Mouse (Mus musculus) embryonic facial prominence, embryonic 10.5 days (tissue): Measurements from ENCODE around the gene Slc31a1. TPM values are rescaled to one million over a fixed set of nuclear protein-coding genes. Genes with fewer than 3 reads are reported as not detected.

Experiments used
- DNase-seq: peaks from one replicate; pipeline ENCODE4 v3.0.0-alpha.2; 2017; ENCODE audit warnings: low spot score
- H3K27ac ChIP-seq: fragments of 300-500 bp; sonication (generic); replicated peaks from 2 replicates; pipeline ENCODE4 v1.5.1; 2016; ENCODE audit warnings: mild to moderate bottlenecking
- H3K27me3 ChIP-seq: fragments of 300-500 bp; sonication (generic); replicated peaks from 2 replicates; pipeline ENCODE4 v1.6.1; 2016; ENCODE audit warnings: low read depth, mild to moderate bottlenecking; ENCODE audit not compliant: poor library complexity, severe bottlenecking
- H3K36me3 ChIP-seq: fragments of 300-500 bp; sonication (generic); replicated peaks from 2 replicates; pipeline ENCODE4 v1.6.1; 2016; ENCODE audit warnings: mild to moderate bottlenecking, moderate library complexity
- H3K4me1 ChIP-seq: fragments of 300-500 bp; sonication (generic); 2 replicates; pipeline ENCODE4 v1.6.1; 2016
- H3K4me3 ChIP-seq: fragments of 300-500 bp; sonication (generic); 2 replicates; pipeline ENCODE4 v1.5.1; 2016; ENCODE audit warnings: mild to moderate bottlenecking, moderate library complexity
- H3K9me3 ChIP-seq: fragments of 300-500 bp; sonication (generic); 2 replicates; pipeline ENCODE4 v1.6.1; 2016; ENCODE audit warnings: mild to moderate bottlenecking
- WGBS: fragments of 180-500 bp; shearing (Covaris S2); methylation state at CpG from one replicate; pipeline ENCODE4 v1.1.7; 2016; 5-methylcytosine and 5-hydroxymethylcytosine counted together
- polyA plus RNA-seq: library from polyadenylated mRNA; unstranded; fragments of >200 nt; fragmentation: Nextera tagmentation; extraction: Ambion mirVana; gene quantifications from 2 replicates; pipeline ENCODE4 v1.2.1, GENCODE M21; 2016

Slc31a1 gene
- polyA plus RNA-seq, 1 experiment from 2014 or later: 45.5 TPM

DNA sequence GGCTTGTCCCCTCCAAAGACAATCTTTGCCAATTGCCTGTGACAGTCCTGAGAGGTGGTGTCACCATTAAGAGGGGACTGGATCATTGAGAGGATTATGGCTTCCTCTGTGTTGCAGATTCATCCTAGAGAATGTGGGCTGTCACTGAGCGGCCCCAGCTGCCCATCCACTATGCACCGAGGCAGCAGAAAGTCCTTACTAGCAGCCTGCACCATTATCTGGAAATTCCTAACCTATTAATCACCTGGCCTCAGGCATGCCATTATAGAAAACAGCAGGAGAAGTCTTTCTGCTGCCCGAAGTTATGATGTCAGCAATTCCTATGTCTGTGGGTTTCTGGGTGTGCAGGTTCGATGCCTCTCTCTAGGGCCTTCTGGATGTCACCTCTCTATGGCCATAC is 80.5 kb downstream of the Slc31a1 start:
- no peak for DNase-seq

More for the DNA sequence above, 80.5 kb downstream of the Slc31a1 start:
- H3K36me3 ChIP-seq: no peaks in the 10 kb centered on the region
- no peak overlapping the region for H3K4me3 ChIP-seq
- no peaks in the 10 kb centered on the region for H3K4me1 ChIP-seq
- 78% methylated on average over 4 of the region's 4 CpGs for WGBS
- H3K9me3 ChIP-seq: no peaks in the 10 kb centered on the region
- H3K27me3 ChIP-seq: no peaks in the 10 kb centered on the region
- H3K27ac ChIP-seq: no peak overlapping the region

Other genes starting within 250 kb of the Slc31a1 start
- not detected in 2 replicates for gene Mup21, start 209.9 kb upstream of the Slc31a1 start, polyA plus RNA-seq
- gene Zfp37, start 129.7 kb upstream of the Slc31a1 start, polyA plus RNA-seq: 18.7 and 19.8 TPM in 2 replicates
- 10.2 and 10.7 TPM in 2 replicates for gene Slc31a2, start 98.2 kb upstream of the Slc31a1 start, polyA plus RNA-seq
- 18.0 and 18.1 TPM in 2 replicates for gene Fkbp15, start 179 bp upstream of the Slc31a1 start, polyA plus RNA-seq
- gene Cdc26, start 47.9 kb downstream of the Slc31a1 start, polyA plus RNA-seq: 207 and 215 TPM in 2 replicates
- gene Prpf4, start 48.1 kb downstream of the Slc31a1 start, polyA plus RNA-seq: 37.1 and 37.2 TPM in 2 replicates
- not detected in 2 replicates for gene Rnf183, start 74.5 kb downstream of the Slc31a1 start, polyA plus RNA-seq
- gene Wdr31, start 110.2 kb downstream of the Slc31a1 start, polyA plus RNA-seq: 9.9 and 11.0 TPM in 2 replicates
- 1.8 and 2.6 TPM in 2 replicates for gene Bspry, start 119.3 kb downstream of the Slc31a1 start, polyA plus RNA-seq
- 11.0 and 13.2 TPM in 2 replicates for gene Hdhd3, start 142.7 kb downstream of the Slc31a1 start, polyA plus RNA-seq
- 106 and 114 TPM in 2 replicates for gene Alad, start 159.2 kb downstream of the Slc31a1 start, polyA plus RNA-seq
- 117 and 120 TPM in 2 replicates for gene Pole3, start 164.3 kb downstream of the Slc31a1 start, polyA plus RNA-seq
- gene 4933430I17Rik, start 164.6 kb downstream of the Slc31a1 start, polyA plus RNA-seq: 1.1 and 1.3 TPM in 2 replicates
- gene Rgs3, start 199.1 kb downstream of the Slc31a1 start, polyA plus RNA-seq: 35.4 and 35.5 TPM in 2 replicates